Mouse (Mus musculus): ENCODE results near the gene Nipsnap1. TPM values are rescaled to one million over a fixed set of nuclear protein-coding genes. Genes with fewer than 3 reads are reported as not detected.

Gene Nipsnap1
- total RNA-seq, 2 experiments from 2014 or later: 0.42 to 1.1 TPM

Small RNAs within 50 kb of the gene (microRNA-seq; reads per million reads assigned to microRNA genes)
- 0 reads per million in 2 experiments for gene Mir6918

Other genes with a start within 250 kb of the Nipsnap1 start
- gene Ascc2, start 236.2 kb upstream of the Nipsnap1 start, total RNA-seq (2021): 10 to 100 TPM; 13.3 to 16.1 TPM
- gene Uqcr10, start 169.6 kb upstream of the Nipsnap1 start, total RNA-seq (2021): 1,000 to 10,000 TPM in 1 of 2 experiments, 100 to 1,000 TPM in 1; 914 to 1,010 TPM
- 10 to 100 TPM; 20.7 to 22.9 TPM for gene Zmat5, start 169.3 kb upstream of the Nipsnap1 start, total RNA-seq (2021)
- under 1 TPM; 0.33 to 0.74 TPM for gene Cabp7, start 127.2 kb upstream of the Nipsnap1 start, total RNA-seq (2021)
- 10 to 100 TPM; 45.7 to 47.4 TPM for gene Nf2, start 24.4 kb upstream of the Nipsnap1 start, total RNA-seq (2021)
- gene Thoc5, start 21.4 kb downstream of the Nipsnap1 start, total RNA-seq (2021): 10 to 100 TPM; 12.9 to 14.0 TPM
- under 1 TPM in 1 of 2 experiments, not detected in 1; 0.15 TPM for gene Nefh, start 74.1 kb downstream of the Nipsnap1 start, total RNA-seq (2021)
- gene Ap1b1, start 112.9 kb downstream of the Nipsnap1 start, total RNA-seq (2021): 10 to 100 TPM; 29.2 to 32.4 TPM
- gene Rasl10a, start 184.2 kb downstream of the Nipsnap1 start, total RNA-seq (2021): under 1 TPM in 1 of 2 experiments, not detected in 1; 0.28 TPM
- 1 to 10 TPM; 3.9 to 4.9 TPM for gene Gas2l1, start 191.4 kb downstream of the Nipsnap1 start, total RNA-seq (2021)
- gene Rhbdd3, start 225.0 kb downstream of the Nipsnap1 start, total RNA-seq (2021): 10 to 100 TPM; 24.4 to 26.0 TPM
- 10 to 100 TPM; 70.7 to 92.0 TPM for gene Ewsr1, start 225.3 kb downstream of the Nipsnap1 start, total RNA-seq (2021)